Mouse (Mus musculus) C3H10T1/2 (cell line): ENCODE results near the gene Tbcb. TPM values are rescaled to one million over a fixed set of nuclear protein-coding genes. Genes with fewer than 3 reads are reported as not detected.

Source experiments
- polyA plus RNA-seq, 2 experiments: library from polyadenylated mRNA; unstranded; fragments of >200 nt; fragmentation: generic; extraction: Trizol; gene quantifications; one replicate each; pipeline ENCODE4 v1.2.1; 2012; ENCODE audit warnings: missing spikeins in 2 of 2

Gene Tbcb
- 100 to 1,000 TPM; 159 to 336 TPM for polyA plus RNA-seq

DNA sequence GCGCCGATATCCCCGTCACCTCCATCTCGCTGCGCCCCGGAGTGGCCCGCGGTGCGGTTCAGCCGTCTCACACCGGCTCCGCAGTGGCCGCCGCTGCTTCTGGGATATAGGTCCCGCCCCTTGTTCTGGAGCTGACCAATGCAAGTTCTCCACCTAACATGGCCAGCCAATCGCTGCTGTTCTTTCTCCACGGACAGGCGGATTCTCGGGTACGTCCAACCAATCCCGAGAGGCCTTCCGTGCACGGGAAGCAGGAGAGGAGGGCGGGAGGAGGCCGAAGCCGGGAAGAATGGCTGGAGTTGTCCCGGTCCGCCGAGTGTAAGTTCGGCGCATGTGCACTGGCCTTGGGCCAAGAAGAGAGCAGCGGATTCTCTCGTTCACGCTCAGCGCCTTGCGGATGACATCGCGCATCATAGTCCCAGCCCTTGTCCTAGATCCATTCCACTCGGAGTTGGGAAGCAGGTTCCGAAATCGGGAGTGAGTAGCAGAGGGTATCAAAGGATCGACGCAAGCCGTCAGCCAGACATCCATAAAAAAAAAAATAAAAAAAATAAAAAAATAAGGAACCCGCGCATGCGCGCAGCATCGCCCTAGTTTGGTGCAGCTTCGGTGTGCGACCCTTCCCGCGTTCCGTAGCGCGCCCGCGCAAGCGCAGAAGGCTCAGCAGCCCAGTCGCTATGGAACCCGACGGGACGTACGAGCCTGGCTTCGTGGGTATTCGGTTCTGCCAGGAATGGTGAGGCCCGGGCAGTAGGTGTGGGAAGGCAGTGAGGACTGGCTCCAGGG, at the start of gene Tbcb, which contains the start of gene Polr2i:
TSS of gene Tbcb (minus strand) at position 604 of the 786 bp plus-strand sequence.
TSS of gene Polr2i (plus strand) at position 280 of the 786 bp plus-strand sequence.

DNA sequence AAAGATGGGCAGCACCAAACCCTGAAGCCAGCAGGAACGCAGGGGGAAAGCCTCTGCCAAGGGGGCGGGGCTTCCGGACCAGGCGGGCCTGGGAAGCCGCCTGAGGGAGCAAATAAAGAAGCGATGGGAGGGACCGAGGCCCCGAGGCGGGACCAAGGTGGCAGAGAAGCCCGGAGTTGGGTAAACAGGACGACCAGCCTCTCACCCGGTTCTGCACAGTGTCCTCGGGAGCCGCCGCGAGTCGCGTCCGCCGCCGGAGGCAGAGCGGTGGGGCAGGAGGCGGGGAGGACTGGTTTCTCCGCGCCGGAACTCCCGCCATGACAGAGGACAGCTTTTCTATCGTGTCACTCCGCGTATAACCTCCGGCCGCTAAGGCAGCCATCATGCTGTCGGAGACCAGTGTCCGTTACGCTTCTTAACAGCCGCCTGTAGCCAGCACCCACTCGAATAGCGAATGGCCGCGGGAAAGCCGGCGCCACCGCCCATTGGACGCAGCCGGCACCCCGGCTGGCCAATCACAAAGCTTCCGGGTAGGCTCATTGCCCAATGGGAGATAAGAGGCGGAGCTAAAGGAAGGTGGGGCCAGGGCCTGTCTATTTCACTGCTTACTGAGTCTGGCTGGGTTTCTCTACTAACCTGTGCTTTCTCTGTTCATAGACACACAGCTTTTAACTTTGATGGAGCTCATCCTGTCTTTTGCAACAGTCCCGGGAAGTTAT, 48.0 kb upstream of the Tbcb start, which contains the start of the genes Thap8 and Wdr62:
TSS of gene Thap8 (plus strand) at position 144 of the 719 bp plus-strand sequence.
TSS of gene Wdr62 (minus strand) at position 469 of the 719 bp plus-strand sequence.

DNA sequence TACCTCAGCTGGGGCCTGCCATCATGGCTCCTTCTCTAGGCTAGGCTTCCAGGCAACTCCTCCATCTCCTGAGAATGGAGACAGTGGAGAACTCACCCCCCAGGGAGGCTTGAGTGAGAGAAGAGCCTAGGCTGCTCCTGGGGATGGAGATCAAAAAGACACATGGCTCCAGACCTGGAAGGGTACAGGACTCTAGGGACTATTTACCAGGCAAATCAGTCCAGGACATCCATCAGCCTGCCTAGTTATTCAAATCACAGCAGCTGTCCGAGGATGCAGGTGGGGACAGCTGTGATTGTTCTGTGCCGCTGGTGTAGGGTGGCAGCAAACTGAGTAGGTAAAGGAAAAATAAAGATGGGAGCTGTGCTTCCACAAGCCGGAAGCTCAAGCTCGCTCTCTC, 3.6 kb upstream of the Tbcb start, which contains the start of gene Ovol3:
TSS of gene Ovol3 (minus strand) at position 101 of the 400 bp plus-strand sequence.

DNA sequence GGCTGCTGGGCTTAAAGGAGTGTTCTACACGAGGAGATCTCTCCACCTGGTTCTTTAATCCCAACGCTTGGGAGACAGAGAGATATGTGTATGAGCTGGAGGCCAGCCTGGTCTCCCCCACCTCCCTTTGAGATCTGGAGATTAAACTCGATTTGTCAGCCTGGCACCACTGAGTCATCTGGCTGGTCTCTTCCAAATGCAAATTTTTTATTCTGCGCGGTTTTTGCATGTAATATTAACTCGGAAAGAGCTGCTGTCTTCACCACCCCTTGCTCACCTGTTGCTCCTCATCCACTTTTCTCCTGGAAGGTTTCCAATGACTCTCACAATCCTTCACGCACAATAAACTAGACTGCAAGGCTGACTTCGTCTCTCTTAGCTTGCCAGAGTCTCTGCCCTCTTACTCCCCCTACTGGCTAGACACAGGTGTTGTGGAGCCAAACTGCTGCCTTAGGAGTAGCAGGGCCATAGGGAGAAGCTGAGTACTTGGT, 33.5 kb downstream of the Tbcb start, which contains the start of gene Capns1:
TSS of gene Capns1 (minus strand) at position 331 of the 491 bp plus-strand sequence.

DNA sequence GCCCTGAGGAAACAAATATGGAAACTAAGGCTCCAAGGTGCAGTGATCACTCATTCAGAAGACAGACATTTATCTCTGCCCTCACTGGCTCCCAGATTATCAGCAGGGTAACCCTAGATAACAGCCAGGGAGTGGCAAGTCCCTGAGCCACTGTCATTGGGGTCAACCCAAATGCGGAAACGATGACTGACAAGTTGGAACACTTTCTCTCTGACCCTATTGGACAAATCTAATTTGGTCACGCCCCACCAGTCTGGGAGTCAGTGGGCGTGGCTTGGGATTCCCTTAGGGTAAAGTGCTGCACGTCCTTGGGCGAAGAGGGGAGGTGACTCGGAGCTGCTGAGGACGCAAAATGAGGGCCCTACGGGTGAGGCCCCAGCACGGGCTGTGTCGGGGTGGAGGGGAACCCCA, 48.2 kb downstream of the Tbcb start, which contains the start of gene Cox7a1:
TSS of gene Cox7a1 (plus strand) at position 266 of the 411 bp plus-strand sequence.

Other genes with a start within 250 kb of the Tbcb start
- 1 to 10 TPM in 1 of 2 experiments, under 1 TPM in 1; 0.22 to 2.1 TPM for gene Zfp568, start 248.3 kb downstream of the Tbcb start, polyA plus RNA-seq
- gene Zfp14, start 180.9 kb downstream of the Tbcb start, polyA plus RNA-seq = 1 to 10 TPM in 1 of 2 experiments, under 1 TPM in 1; 0.07 to 2.3 TPM
- gene Zfp82, start 159.4 kb downstream of the Tbcb start, polyA plus RNA-seq = 1 to 10 TPM in 1 of 2 experiments, under 1 TPM in 1; 0.41 to 2.9 TPM
- under 1 TPM; 0.02 to 0.77 TPM for gene Gm26920, start 141.9 kb downstream of the Tbcb start, polyA plus RNA-seq
- gene Zfp566, start 141.7 kb downstream of the Tbcb start, polyA plus RNA-seq = 1 to 10 TPM in 1 of 2 experiments, under 1 TPM in 1; 0.22 to 4.5 TPM
- gene Zfp260, start 137.5 kb downstream of the Tbcb start, polyA plus RNA-seq = 10 to 100 TPM in 1 of 2 experiments, under 1 TPM in 1; 0.92 to 11.2 TPM
- gene Zfp382, start 110.3 kb downstream of the Tbcb start, polyA plus RNA-seq = 1 to 10 TPM in 1 of 2 experiments, under 1 TPM in 1; 0.15 to 2.5 TPM
- 10 to 100 TPM in 1 of 2 experiments, under 1 TPM in 1; 0.48 to 12.2 TPM for gene Zfp146, start 62.5 kb downstream of the Tbcb start, polyA plus RNA-seq
- 1 to 10 TPM; 2.7 to 6.7 TPM for gene Cox7a1, start 48.1 kb downstream of the Tbcb start, polyA plus RNA-seq
- 100 to 1,000 TPM; 667 to 923 TPM for gene Capns1, start 33.5 kb downstream of the Tbcb start, polyA plus RNA-seq
- gene Polr2i, start 324 bp downstream of the Tbcb start, polyA plus RNA-seq = 100 to 1,000 TPM; 140 to 190 TPM
- under 1 TPM in 1 of 2 experiments, not detected in 1; 0.08 TPM for gene Ovol3, start 3.5 kb upstream of the Tbcb start, polyA plus RNA-seq
- under 1 TPM; 0.15 to 0.45 TPM for gene Thap8, start 47.8 kb upstream of the Tbcb start, polyA plus RNA-seq
- 10 to 100 TPM; 12.7 to 22.5 TPM for gene Wdr62, start 48.1 kb upstream of the Tbcb start, polyA plus RNA-seq
- 100 to 1,000 TPM in 1 of 2 experiments, 10 to 100 TPM in 1; 59.0 to 203 TPM for gene Clip3, start 59.5 kb upstream of the Tbcb start, polyA plus RNA-seq
- gene Alkbh6, start 76.4 kb upstream of the Tbcb start, polyA plus RNA-seq = 10 to 100 TPM; 28.8 to 45.8 TPM
- gene Syne4, start 82.5 kb upstream of the Tbcb start, polyA plus RNA-seq = 1 to 10 TPM in 1 of 2 experiments, under 1 TPM in 1; 0.21 to 1.4 TPM
- not detected for gene E130208F15Rik, start 89.5 kb upstream of the Tbcb start, polyA plus RNA-seq
- 10 to 100 TPM; 13.5 to 16.3 TPM for gene Sdhaf1, start 91.6 kb upstream of the Tbcb start, polyA plus RNA-seq
- 1 to 10 TPM; 2.1 to 5.0 TPM for gene Lrfn3, start 130.5 kb upstream of the Tbcb start, polyA plus RNA-seq
- not detected for gene Tyrobp, start 181.5 kb upstream of the Tbcb start, polyA plus RNA-seq
- not detected for gene Hcst, start 187.6 kb upstream of the Tbcb start, polyA plus RNA-seq
- gene Nfkbid, start 189.5 kb upstream of the Tbcb start, polyA plus RNA-seq = not detected
- gene Aplp1, start 213.3 kb upstream of the Tbcb start, polyA plus RNA-seq = under 1 TPM; 0.02 to 0.13 TPM
- not detected for gene Kirrel2, start 225.4 kb upstream of the Tbcb start, polyA plus RNA-seq
- gene Nphs1, start 226.0 kb upstream of the Tbcb start, polyA plus RNA-seq = under 1 TPM; 0.28 TPM